Mouse (Mus musculus): ENCODE results near the gene Gm10842. TPM values are rescaled to one million over a fixed set of nuclear protein-coding genes. Genes with fewer than 3 reads are reported as not detected.

Gm10842 gene
- polyA plus RNA-seq, 1 experiment from 2014 or later: not detected

- ATAC-seq (ENCODE audit: low read depth): no peak
- Histone ChIP-seq H3K27me3 (no peaks in the 10 kb centered on the region), H3K4me3 (no peak overlapping the region), H3K27ac (replicated peaks) (no peak overlapping the region), H3K4me2 (no peak overlapping the region), H3K4me1 (replicated peaks) (no peaks in the 10 kb centered on the region), H3K36me3 (peaks cover 27% of the 10 kb centered on the region), H3K9ac (no peak overlapping the region), H3K9me3 (no peaks in the 10 kb centered on the region)
These were observed 3.1 kb upstream of the Gm10842 start for GRCm38 (mm10) chr11:105143564-105143963.

- 88% methylated on average over 3 of the region's 3 CpGs for whole genome bisulfite sequencing
- Histone ChIP-seq H3K27me3 (no peaks in the 10 kb centered on the region), H3K4me2 (no peak overlapping the region), H3K4me1 (replicated peaks) (no peaks in the 10 kb centered on the region), H3K9ac (no peak overlapping the region), H3K9me3 (no peaks in the 10 kb centered on the region), H3K27ac (replicated peaks) (no peak overlapping the region), H3K4me3 (no peak overlapping the region), H3K36me3 (peaks cover 22% of the 10 kb centered on the region)
- no peak for ATAC-seq (ENCODE audit: low read depth)
These were observed 2.6 kb upstream of the Gm10842 start for GRCm38 (mm10) chr11:105144084-105144483.

- H3K36me3 ChIP-seq: peaks cover 16% of the 10 kb centered on the region
- H3K27ac ChIP-seq (replicated peaks): no peak overlapping the region
- no peak overlapping the region for H3K4me2 ChIP-seq
- 80% methylated on average over 11 of the region's 11 CpGs for WGBS
- no peak overlapping the region for H3K4me3 ChIP-seq
- no peaks in the 10 kb centered on the region for H3K9me3 ChIP-seq
- no peak for ATAC-seq (ENCODE audit: low read depth)
- H3K9ac ChIP-seq: no peak overlapping the region
- no peaks in the 10 kb centered on the region for H3K4me1 ChIP-seq (replicated peaks)
- H3K27me3 ChIP-seq: no peaks in the 10 kb centered on the region
These were observed 2.0 kb upstream of the Gm10842 start for GRCm38 (mm10) chr11:105144508-105145210.

- no peak overlapping the region for H3K4me2 ChIP-seq
These were observed 1.5 kb upstream of the Gm10842 start for GRCm38 (mm10) chr11:105145211-105145610.

GRCm38 (mm10) chr11:105149353-105149752, 2.7 kb downstream of the Gm10842 start:
- H3K4me3 ChIP-seq: no peak overlapping the region
- H3K4me1 ChIP-seq (replicated peaks): peaks cover 21% of the 10 kb centered on the region
- H3K4me2 ChIP-seq: no peak overlapping the region
- no peaks in the 10 kb centered on the region for H3K36me3 ChIP-seq
- H3K27me3 ChIP-seq: no peaks in the 10 kb centered on the region
- WGBS: 91% methylated on average over 3 of the region's 3 CpGs
- H3K27ac ChIP-seq (replicated peaks): no peak overlapping the region
- no peak overlapping the region for H3K9ac ChIP-seq
- H3K9me3 ChIP-seq: no peaks in the 10 kb centered on the region
- no peak for ATAC-seq (ENCODE audit: low read depth)

More at GRCm38 (mm10) chr11:105145211-105145610, 1.5 kb upstream of the Gm10842 start:
- no peak for ATAC-seq (ENCODE audit: low read depth)
- no peak overlapping the region for H3K4me3 ChIP-seq
- H3K36me3 ChIP-seq: peaks cover 11% of the 10 kb centered on the region
- no peaks in the 10 kb centered on the region for H3K9me3 ChIP-seq
- WGBS: 93% methylated on average over 10 of the region's 10 CpGs
- no peaks in the 10 kb centered on the region for H3K4me1 ChIP-seq (replicated peaks)
- H3K27me3 ChIP-seq: no peaks in the 10 kb centered on the region
- no peak overlapping the region for H3K9ac ChIP-seq
- H3K27ac ChIP-seq (replicated peaks): no peak overlapping the region

- 88% methylated on average over 1 of the region's 1 CpGs for WGBS
These were observed 3.1 kb downstream of the Gm10842 start for GRCm38 (mm10) chr11:105149766-105150165.

GRCm38 (mm10) chr11:105150691-105151090, 4.0 kb downstream of the Gm10842 start:
- Histone ChIP-seq H3K9me3 (no peaks in the 10 kb centered on the region), H3K27me3 (no peaks in the 10 kb centered on the region), H3K4me1 (replicated peaks) (peaks cover 21% of the 10 kb centered on the region), H3K4me2 (no peak overlapping the region), H3K36me3 (no peaks in the 10 kb centered on the region), H3K9ac (no peak overlapping the region), H3K4me3 (no peak overlapping the region), H3K27ac (replicated peaks) (no peak overlapping the region)
- 57% methylated on average over 4 of the region's 4 CpGs for WGBS
- no peak for ATAC-seq (ENCODE audit: low read depth)

More at GRCm38 (mm10) chr11:105149766-105150165, 3.1 kb downstream of the Gm10842 start:
- peaks cover 21% of the 10 kb centered on the region for H3K4me1 ChIP-seq (replicated peaks)
- H3K4me2 ChIP-seq: no peak overlapping the region
- no peak overlapping the region for H3K4me3 ChIP-seq
- no peaks in the 10 kb centered on the region for H3K9me3 ChIP-seq
- H3K9ac ChIP-seq: no peak overlapping the region
- H3K27ac ChIP-seq (replicated peaks): no peak overlapping the region
- H3K36me3 ChIP-seq: no peaks in the 10 kb centered on the region
- no peaks in the 10 kb centered on the region for H3K27me3 ChIP-seq
- ATAC-seq (ENCODE audit: low read depth): no peak

GRCm38 (mm10) chr11:105151226-105152016, 4.7 kb downstream of the Gm10842 start:
- Histone ChIP-seq H3K4me1 (replicated peaks) (peaks cover 21% of the 10 kb centered on the region), H3K27me3 (no peaks in the 10 kb centered on the region), H3K36me3 (no peaks in the 10 kb centered on the region), H3K9ac (peak overlapping the region; percentile 8; the same call in 1 of the 2 replicates), H3K4me3 (no peak overlapping the region), H3K27ac (replicated peaks) (no peak overlapping the region), H3K9me3 (no peaks in the 10 kb centered on the region), H3K4me2 (peak overlapping the region; percentile 24)
- no peak for ATAC-seq (ENCODE audit: low read depth)
- 24% methylated on average over 18 of the region's 19 CpGs for WGBS

GRCm38 (mm10) chr11:105152017-105152300, 5.3 kb downstream of the Gm10842 start:
- no peaks in the 10 kb centered on the region for H3K36me3 ChIP-seq
- H3K27ac ChIP-seq (replicated peaks): no peak overlapping the region
- peak overlapping the region; percentile 24 for H3K4me2 ChIP-seq
- no peak overlapping the region for H3K9ac ChIP-seq
- H3K4me1 ChIP-seq (replicated peaks): peaks cover 21% of the 10 kb centered on the region
- no peak overlapping the region for H3K4me3 ChIP-seq
- no peak for ATAC-seq (ENCODE audit: low read depth)
- 61% methylated on average over 4 of the region's 4 CpGs for WGBS
- no peaks in the 10 kb centered on the region for H3K9me3 ChIP-seq
- no peaks in the 10 kb centered on the region for H3K27me3 ChIP-seq

GRCm38 (mm10) chr11:105152357-105152899, 5.7 kb downstream of the Gm10842 start:
- H3K36me3 ChIP-seq: no peaks in the 10 kb centered on the region
- WGBS: 85% methylated on average over 11 of the region's 11 CpGs
- H3K27me3 ChIP-seq: no peaks in the 10 kb centered on the region
- no peak overlapping the region for H3K9ac ChIP-seq
- no peak overlapping the region for H3K4me2 ChIP-seq
- no peaks in the 10 kb centered on the region for H3K9me3 ChIP-seq
- ATAC-seq (ENCODE audit: low read depth): no peak
- H3K4me1 ChIP-seq (replicated peaks): peaks cover 21% of the 10 kb centered on the region
- H3K4me3 ChIP-seq: no peak overlapping the region
- H3K27ac ChIP-seq (replicated peaks): no peak overlapping the region

- no peaks in the 10 kb centered on the region for H3K27me3 ChIP-seq
- no peak overlapping the region for H3K4me3 ChIP-seq
- no peak overlapping the region for H3K27ac ChIP-seq (replicated peaks)
- no peak overlapping the region for H3K9ac ChIP-seq
- H3K4me1 ChIP-seq (replicated peaks): peaks cover 21% of the 10 kb centered on the region
- peak; percentile 67; the same call in 1 of the 2 replicates for ATAC-seq (ENCODE audit: low read depth)
- WGBS: 31% methylated on average over 12 of the region's 12 CpGs
- no peak overlapping the region for H3K4me2 ChIP-seq
- no peaks in the 10 kb centered on the region for H3K36me3 ChIP-seq
- H3K9me3 ChIP-seq: no peaks in the 10 kb centered on the region
These were observed 6.6 kb downstream of the Gm10842 start for GRCm38 (mm10) chr11:105153068-105153833.

GRCm38 (mm10) chr11:105155915-105156314, 9.2 kb downstream of the Gm10842 start:
- H3K9me3 ChIP-seq: no peaks in the 10 kb centered on the region
- no peaks in the 10 kb centered on the region for H3K36me3 ChIP-seq
- H3K4me2 ChIP-seq: no peak overlapping the region
- 91% methylated on average over 4 of the region's 4 CpGs for WGBS
- no peak overlapping the region for H3K27ac ChIP-seq (replicated peaks)
- no peak overlapping the region for H3K4me3 ChIP-seq
- peaks cover 21% of the 10 kb centered on the region for H3K4me1 ChIP-seq (replicated peaks)
- H3K27me3 ChIP-seq: no peaks in the 10 kb centered on the region
- H3K9ac ChIP-seq: no peak overlapping the region
- ATAC-seq (ENCODE audit: low read depth): no peak

Data from neural tube, embryonic 13.5 days (tissue).